Mouse (Mus musculus): ENCODE data around the gene Gm11595. TPM values are rescaled to one million over a fixed set of nuclear protein-coding genes. Genes with fewer than 3 reads are reported as not detected.

The Gm11595 gene
- polyA plus RNA-seq, 1 experiment from 2014 or later = not detected

DNA sequence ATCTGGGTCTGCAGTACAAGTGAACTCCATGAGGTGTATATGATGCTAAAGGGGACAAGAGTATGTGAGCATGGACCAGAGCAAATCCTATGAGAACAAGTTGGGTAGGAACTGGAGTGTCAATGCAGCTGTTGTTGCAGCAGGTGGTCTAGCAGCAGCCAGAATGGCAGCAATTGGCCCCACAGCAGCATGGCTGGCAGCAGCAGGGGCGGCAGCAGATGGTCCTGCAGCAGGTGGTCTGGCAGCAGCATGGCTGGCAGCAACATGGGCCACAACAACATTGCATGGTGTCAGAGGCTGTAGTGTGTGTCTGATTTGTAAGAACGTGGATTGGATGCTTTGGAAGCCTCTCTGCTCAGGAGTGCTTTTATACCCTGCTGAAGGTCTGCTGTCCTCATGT, 48.7 kb downstream of the Gm11595 start:
- H3K27me3 ChIP-seq = no peaks in the 10 kb centered on the region
- no peak overlapping the region for H3K4me3 ChIP-seq
- no peak overlapping the region for H3K9ac ChIP-seq
- H3K36me3 ChIP-seq = no peaks in the 10 kb centered on the region
- no peak overlapping the region for H3K4me2 ChIP-seq
- H3K27ac ChIP-seq = no peak overlapping the region
- H3K4me1 ChIP-seq = no peaks in the 10 kb centered on the region
- no peaks in the 10 kb centered on the region for H3K9me3 ChIP-seq
- 71% methylated on average over 2 of the region's 2 CpGs for WGBS
- no peak for ATAC-seq (ENCODE audit: insufficient number of reproducible peaks, low FRiP score, low TSS enrichment, low read depth)

Other genes with a start within 250 kb of the Gm11595 start
- not detected in 2 replicates for gene Krt40, start 229.8 kb downstream of the Gm11595 start, polyA plus RNA-seq (2015; fragmentation: Nextera tagmentation; extraction: Ambion mirVana)
- gene Krtap3-3, start 222.0 kb downstream of the Gm11595 start, polyA plus RNA-seq (2015; fragmentation: Nextera tagmentation; extraction: Ambion mirVana) = 4.0 and 5.6 TPM in 2 replicates
- 0.24 TPM in 1 of 2 replicates, not detected in the other for gene Krtap3-2, start 216.1 kb downstream of the Gm11595 start, polyA plus RNA-seq (2015; fragmentation: Nextera tagmentation; extraction: Ambion mirVana)
- not detected in 2 replicates for gene Gm11939, start 213.4 kb downstream of the Gm11595 start, polyA plus RNA-seq (2015; fragmentation: Nextera tagmentation; extraction: Ambion mirVana)
- gene Krtap3-1, start 206.3 kb downstream of the Gm11595 start, polyA plus RNA-seq (2015; fragmentation: Nextera tagmentation; extraction: Ambion mirVana) = 6.4 and 15.3 TPM in 2 replicates
- gene Krtap1-5, start 191.9 kb downstream of the Gm11595 start, polyA plus RNA-seq (2015; fragmentation: Nextera tagmentation; extraction: Ambion mirVana) = 0.22 TPM in 1 of 2 replicates, not detected in the other
- not detected in 2 replicates for gene Krtap1-4, start 189.3 kb downstream of the Gm11595 start, polyA plus RNA-seq (2015; fragmentation: Nextera tagmentation; extraction: Ambion mirVana)
- gene Krtap1-3, start 181.6 kb downstream of the Gm11595 start, polyA plus RNA-seq (2015; fragmentation: Nextera tagmentation; extraction: Ambion mirVana) = not detected in 2 replicates
- not detected in 2 replicates for gene Krtap9-3, start 174.8 kb downstream of the Gm11595 start, polyA plus RNA-seq (2015; fragmentation: Nextera tagmentation; extraction: Ambion mirVana)
- not detected in 2 replicates for gene Gm11938, start 169.6 kb downstream of the Gm11595 start, polyA plus RNA-seq (2015; fragmentation: Nextera tagmentation; extraction: Ambion mirVana)
- gene Gm11937, start 162.7 kb downstream of the Gm11595 start, polyA plus RNA-seq (2015; fragmentation: Nextera tagmentation; extraction: Ambion mirVana) = not detected in 2 replicates
- not detected in 2 replicates for gene Krtap2-4, start 158.1 kb downstream of the Gm11595 start, polyA plus RNA-seq (2015; fragmentation: Nextera tagmentation; extraction: Ambion mirVana)
- not detected in 2 replicates for gene Gm11562, start 152.5 kb downstream of the Gm11595 start, polyA plus RNA-seq (2015; fragmentation: Nextera tagmentation; extraction: Ambion mirVana)
- not detected in 2 replicates for gene Krtap4-1, start 144.7 kb downstream of the Gm11595 start, polyA plus RNA-seq (2015; fragmentation: Nextera tagmentation; extraction: Ambion mirVana)
- not detected in 2 replicates for gene Krtap4-2, start 137.8 kb downstream of the Gm11595 start, polyA plus RNA-seq (2015; fragmentation: Nextera tagmentation; extraction: Ambion mirVana)
- not detected in 2 replicates for gene Krtap4-7, start 128.8 kb downstream of the Gm11595 start, polyA plus RNA-seq (2015; fragmentation: Nextera tagmentation; extraction: Ambion mirVana)
- not detected in 2 replicates for gene Gm11555, start 122.7 kb downstream of the Gm11595 start, polyA plus RNA-seq (2015; fragmentation: Nextera tagmentation; extraction: Ambion mirVana)
- not detected in 2 replicates for gene Gm11563, start 114.0 kb downstream of the Gm11595 start, polyA plus RNA-seq (2015; fragmentation: Nextera tagmentation; extraction: Ambion mirVana)
- gene Krtap4-6, start 107.0 kb downstream of the Gm11595 start, polyA plus RNA-seq (2015; fragmentation: Nextera tagmentation; extraction: Ambion mirVana) = not detected in 2 replicates
- not detected in 2 replicates for gene Gm14190, start 82.2 kb downstream of the Gm11595 start, polyA plus RNA-seq (2015; fragmentation: Nextera tagmentation; extraction: Ambion mirVana)
- not detected in 2 replicates for gene Gm14180, start 38.6 kb downstream of the Gm11595 start, polyA plus RNA-seq (2015; fragmentation: Nextera tagmentation; extraction: Ambion mirVana)
- gene Krtap4-8, start 7.8 kb upstream of the Gm11595 start, polyA plus RNA-seq (2015; fragmentation: Nextera tagmentation; extraction: Ambion mirVana) = not detected in 2 replicates
- not detected in 2 replicates for gene Krtap4-9, start 12.3 kb upstream of the Gm11595 start, polyA plus RNA-seq (2015; fragmentation: Nextera tagmentation; extraction: Ambion mirVana)
- not detected in 2 replicates for gene Gm11596, start 20.6 kb upstream of the Gm11595 start, polyA plus RNA-seq (2015; fragmentation: Nextera tagmentation; extraction: Ambion mirVana)
- not detected in 2 replicates for gene Gm11569, start 26.0 kb upstream of the Gm11595 start, polyA plus RNA-seq (2015; fragmentation: Nextera tagmentation; extraction: Ambion mirVana)
- gene Gm11554, start 31.5 kb upstream of the Gm11595 start, polyA plus RNA-seq (2015; fragmentation: Nextera tagmentation; extraction: Ambion mirVana) = not detected in 2 replicates
- gene Krtap4-13, start 37.0 kb upstream of the Gm11595 start, polyA plus RNA-seq (2015; fragmentation: Nextera tagmentation; extraction: Ambion mirVana) = not detected in 2 replicates
- not detected in 2 replicates for gene Gm11564, start 42.8 kb upstream of the Gm11595 start, polyA plus RNA-seq (2015; fragmentation: Nextera tagmentation; extraction: Ambion mirVana)
- not detected in 2 replicates for gene 2300003K06Rik, start 65.2 kb upstream of the Gm11595 start, polyA plus RNA-seq (2015; fragmentation: Nextera tagmentation; extraction: Ambion mirVana)
- not detected in 2 replicates for gene Krtap4-16, start 78.7 kb upstream of the Gm11595 start, polyA plus RNA-seq (2015; fragmentation: Nextera tagmentation; extraction: Ambion mirVana)
- gene Gm11568, start 85.0 kb upstream of the Gm11595 start, polyA plus RNA-seq (2015; fragmentation: Nextera tagmentation; extraction: Ambion mirVana) = not detected in 2 replicates
- not detected in 2 replicates for gene Gm11559, start 91.6 kb upstream of the Gm11595 start, polyA plus RNA-seq (2015; fragmentation: Nextera tagmentation; extraction: Ambion mirVana)
- not detected in 2 replicates for gene Krtap9-1, start 100.5 kb upstream of the Gm11595 start, polyA plus RNA-seq (2015; fragmentation: Nextera tagmentation; extraction: Ambion mirVana)
- not detected in 2 replicates for gene Gm11567, start 106.3 kb upstream of the Gm11595 start, polyA plus RNA-seq (2015; fragmentation: Nextera tagmentation; extraction: Ambion mirVana)
- not detected in 2 replicates for gene Krtap31-1, start 135.0 kb upstream of the Gm11595 start, polyA plus RNA-seq (2015; fragmentation: Nextera tagmentation; extraction: Ambion mirVana)
- not detected in 2 replicates for gene Gm11565, start 141.8 kb upstream of the Gm11595 start, polyA plus RNA-seq (2015; fragmentation: Nextera tagmentation; extraction: Ambion mirVana)
- gene Krtap31-2, start 163.4 kb upstream of the Gm11595 start, polyA plus RNA-seq (2015; fragmentation: Nextera tagmentation; extraction: Ambion mirVana) = not detected in 2 replicates
- gene Krtap9-5, start 175.6 kb upstream of the Gm11595 start, polyA plus RNA-seq (2015; fragmentation: Nextera tagmentation; extraction: Ambion mirVana) = not detected in 2 replicates
- gene Krtap29-1, start 206.1 kb upstream of the Gm11595 start, polyA plus RNA-seq (2015; fragmentation: Nextera tagmentation; extraction: Ambion mirVana) = not detected in 2 replicates
- gene Krtap16-1, start 213.7 kb upstream of the Gm11595 start, polyA plus RNA-seq (2015; fragmentation: Nextera tagmentation; extraction: Ambion mirVana) = 0.09 TPM in 1 of 2 replicates, not detected in the other
- gene Krtap17-1, start 221.1 kb upstream of the Gm11595 start, polyA plus RNA-seq (2015; fragmentation: Nextera tagmentation; extraction: Ambion mirVana) = 0.47 and 0.48 TPM in 2 replicates
- 0.18 and 0.58 TPM in 2 replicates for gene Krt33a, start 243.3 kb upstream of the Gm11595 start, polyA plus RNA-seq (2015; fragmentation: Nextera tagmentation; extraction: Ambion mirVana)

Measured in limb, embryonic 15.5 days (tissue).